Mouse (Mus musculus) heart, embryonic 12.5 days (tissue): ENCODE results near the gene Ccdc146. TPM values are rescaled to one million over a fixed set of nuclear protein-coding genes. Genes with fewer than 3 reads are reported as not detected.

Experiments used
- ATAC-seq: fragments of 200-750 bp; cut with Nextera tagmentation; 2 replicates; pipeline ENCODE4 v1.8.0; 2017; ENCODE audit warnings: moderate TSS enrichment, moderate library complexity; ENCODE audit not compliant: insufficient number of reproducible peaks, low FRiP score
- H3K27ac ChIP-seq: fragments of 300-500 bp; sonication (generic); 2 replicates; pipeline ENCODE4 v1.5.1; 2016; ENCODE audit warnings: mild to moderate bottlenecking, moderate library complexity; ENCODE audit not compliant: poor library complexity, severe bottlenecking
- H3K27me3 ChIP-seq: fragments of 300-500 bp; sonication (generic); replicated peaks from 2 replicates; pipeline ENCODE4 v1.6.1; 2016; ENCODE audit warnings: mild to moderate bottlenecking, moderate library complexity
- H3K36me3 ChIP-seq: fragments of 300-500 bp; sonication (generic); 2 replicates; pipeline ENCODE4 v1.6.1; 2016; ENCODE audit warnings: mild to moderate bottlenecking, moderate library complexity
- H3K4me1 ChIP-seq: fragments of 300-500 bp; sonication (generic); replicated peaks from 2 replicates; pipeline ENCODE4 v1.6.1; 2016; ENCODE audit warnings: mild to moderate bottlenecking
- H3K4me2 ChIP-seq: fragments of 300-500 bp; sonication (generic); 2 replicates; pipeline ENCODE4 v1.6.1; 2016; ENCODE audit warnings: mild to moderate bottlenecking, moderate library complexity
- H3K4me3 ChIP-seq: fragments of 300-500 bp; sonication (generic); 2 replicates; pipeline ENCODE4 v1.5.1; 2016; ENCODE audit warnings: mild to moderate bottlenecking
- H3K9ac ChIP-seq: fragments of 300-500 bp; sonication (generic); 2 replicates; pipeline ENCODE4 v1.6.1; 2016; ENCODE audit warnings: mild to moderate bottlenecking, moderate library complexity
- H3K9me3 ChIP-seq: fragments of 300-500 bp; sonication (generic); replicated peaks from 2 replicates; pipeline ENCODE4 v1.6.1; 2016; ENCODE audit warnings: mild to moderate bottlenecking, moderate library complexity
- WGBS: fragments of 180-500 bp; shearing (Covaris S2); methylation state at CpG from one replicate; pipeline ENCODE4 v1.1.7; 2016; 5-methylcytosine and 5-hydroxymethylcytosine counted together
- polyA plus RNA-seq: library from polyadenylated mRNA; unstranded; fragments of >200 nt; fragmentation: Nextera tagmentation; extraction: Ambion mirVana; gene quantifications from 2 replicates; pipeline ENCODE4 v1.2.1, GENCODE M21; 2016

Ccdc146 gene
- polyA plus RNA-seq, 1 experiment from 2014 or later: 1.3 TPM

GRCm38 (mm10) chr5:21261202-21261844 is 163.2 kb downstream of the Ccdc146 start:
- no peak overlapping the region for H3K4me3 ChIP-seq
- no peak overlapping the region for H3K27ac ChIP-seq
- 55% methylated on average over 6 of the region's 6 CpGs for WGBS
- 0 out of 2 replicates have a peak, but pooled peaks cover 8% of the 10 kb centered on the region for H3K4me1 ChIP-seq
- no peaks in the 10 kb centered on the region for H3K27me3 ChIP-seq
- H3K9me3 ChIP-seq: no peaks in the 10 kb centered on the region
- ATAC-seq: no peak
- no peak overlapping the region for H3K4me2 ChIP-seq
- no peaks in the 10 kb centered on the region for H3K36me3 ChIP-seq
- H3K9ac ChIP-seq: no peak overlapping the region

- H3K27me3 ChIP-seq: no peaks in the 10 kb centered on the region
- no peak overlapping the region for H3K27ac ChIP-seq
- WGBS: 63% methylated on average over 7 of the region's 7 CpGs
- H3K9ac ChIP-seq: no peak overlapping the region
- H3K4me3 ChIP-seq: no peak overlapping the region
- no peaks in the 10 kb centered on the region for H3K36me3 ChIP-seq
- ATAC-seq: no peak
- no peaks in the 10 kb centered on the region for H3K9me3 ChIP-seq
- H3K4me1 ChIP-seq: 0 out of 2 replicates have a peak, but pooled peaks cover 8% of the 10 kb centered on the region
- H3K4me2 ChIP-seq: no peak overlapping the region
These were observed 163.7 kb downstream of the Ccdc146 start for GRCm38 (mm10) chr5:21260746-21261145.

GRCm38 (mm10) chr5:21257806-21258205 is 166.7 kb downstream of the Ccdc146 start:
- WGBS: 65% methylated on average over 6 of the region's 6 CpGs
- Histone ChIP-seq H3K4me3 (no peak overlapping the region), H3K27me3 (no peaks in the 10 kb centered on the region), H3K27ac (no peak overlapping the region), H3K9me3 (no peaks in the 10 kb centered on the region), H3K4me2 (no peak overlapping the region), H3K9ac (no peak overlapping the region), H3K4me1 (0 out of 2 replicates have a peak, but pooled peaks cover 8% of the 10 kb centered on the region), H3K36me3 (no peaks in the 10 kb centered on the region)
- no peak for ATAC-seq

- H3K4me3 ChIP-seq: no peak overlapping the region
- 0 out of 2 replicates have a peak, but pooled peaks cover 8% of the 10 kb centered on the region for H3K4me1 ChIP-seq
- no peak for ATAC-seq
- no peaks in the 10 kb centered on the region for H3K36me3 ChIP-seq
- H3K4me2 ChIP-seq: no peak overlapping the region
- H3K9me3 ChIP-seq: no peaks in the 10 kb centered on the region
- H3K27me3 ChIP-seq: no peaks in the 10 kb centered on the region
- H3K27ac ChIP-seq: no peak overlapping the region
- H3K9ac ChIP-seq: no peak overlapping the region
- 39% methylated on average over 4 of the region's 4 CpGs for WGBS
These were observed 167.4 kb downstream of the Ccdc146 start for GRCm38 (mm10) chr5:21257126-21257525.

GRCm38 (mm10) chr5:21255551-21256132 is 168.8 kb downstream of the Ccdc146 start:
- H3K4me1 ChIP-seq: 0 out of 2 replicates have a peak, but pooled peaks cover 2% of the 10 kb centered on the region
- H3K4me2 ChIP-seq: no peak overlapping the region
- H3K9ac ChIP-seq: no peak overlapping the region
- H3K36me3 ChIP-seq: no peaks in the 10 kb centered on the region
- no peak for ATAC-seq
- H3K27ac ChIP-seq: no peak overlapping the region
- no peaks in the 10 kb centered on the region for H3K9me3 ChIP-seq
- H3K27me3 ChIP-seq: no peaks in the 10 kb centered on the region
- no peak overlapping the region for H3K4me3 ChIP-seq
- WGBS: 79% methylated on average over 5 of the region's 5 CpGs

- no peak overlapping the region for H3K4me3 ChIP-seq
- no peaks in the 10 kb centered on the region for H3K36me3 ChIP-seq
- H3K9ac ChIP-seq: no peak overlapping the region
- no peaks in the 10 kb centered on the region for H3K27me3 ChIP-seq
- H3K27ac ChIP-seq: no peak overlapping the region
- H3K4me1 ChIP-seq: 0 out of 2 replicates have a peak, but pooled peaks cover 2% of the 10 kb centered on the region
- 85% methylated on average over 12 of the region's 12 CpGs for WGBS
- H3K4me2 ChIP-seq: no peak overlapping the region
- H3K9me3 ChIP-seq: no peaks in the 10 kb centered on the region
- no peak for ATAC-seq
These were observed 169.5 kb downstream of the Ccdc146 start for GRCm38 (mm10) chr5:21254731-21255525.

- Histone ChIP-seq H3K4me2 (no peak overlapping the region), H3K27me3 (no peaks in the 10 kb centered on the region), H3K4me1 (no peaks in the 10 kb centered on the region), H3K36me3 (no peaks in the 10 kb centered on the region), H3K9me3 (no peaks in the 10 kb centered on the region), H3K4me3 (no peak overlapping the region), H3K27ac (no peak overlapping the region), H3K9ac (no peak overlapping the region)
- no peak for ATAC-seq
- 55% methylated on average over 5 of the region's 5 CpGs for WGBS
These were observed 175.6 kb downstream of the Ccdc146 start for GRCm38 (mm10) chr5:21248834-21249233.

- no peak overlapping the region for H3K9ac ChIP-seq
- H3K4me3 ChIP-seq: no peak overlapping the region
- H3K9me3 ChIP-seq: no peaks in the 10 kb centered on the region; the same call in 1 of the 2 replicates
- no peak for ATAC-seq
- no peak overlapping the region for H3K4me2 ChIP-seq
- no peak overlapping the region for H3K27ac ChIP-seq
- no peaks in the 10 kb centered on the region for H3K27me3 ChIP-seq
- H3K4me1 ChIP-seq: no peaks in the 10 kb centered on the region
- 59% methylated on average over 2 of the region's 2 CpGs for WGBS
- H3K36me3 ChIP-seq: no peaks in the 10 kb centered on the region
These were observed 176.6 kb downstream of the Ccdc146 start for GRCm38 (mm10) chr5:21247916-21248315.

GRCm38 (mm10) chr5:21246794-21247193 is 177.7 kb downstream of the Ccdc146 start:
- no peaks in the 10 kb centered on the region for H3K4me1 ChIP-seq
- H3K27me3 ChIP-seq: no peaks in the 10 kb centered on the region
- no peak overlapping the region for H3K4me3 ChIP-seq
- H3K4me2 ChIP-seq: no peak overlapping the region
- H3K9ac ChIP-seq: no peak overlapping the region
- 68% methylated on average over 6 of the region's 6 CpGs for WGBS
- no peaks in the 10 kb centered on the region for H3K36me3 ChIP-seq
- no peak overlapping the region for H3K27ac ChIP-seq
- H3K9me3 ChIP-seq: no peaks in the 10 kb centered on the region; the same call in 1 of the 2 replicates
- ATAC-seq: no peak

- Histone ChIP-seq H3K27me3 (no peaks in the 10 kb centered on the region), H3K4me2 (no peak overlapping the region), H3K36me3 (no peaks in the 10 kb centered on the region), H3K9me3 (no peaks in the 10 kb centered on the region; the same call in 1 of the 2 replicates), H3K4me1 (no peaks in the 10 kb centered on the region), H3K27ac (no peak overlapping the region), H3K4me3 (no peak overlapping the region), H3K9ac (no peak overlapping the region)
- ATAC-seq: no peak
- 67% methylated on average over 1 of the region's 1 CpGs for WGBS
These were observed 179.2 kb downstream of the Ccdc146 start for GRCm38 (mm10) chr5:21245241-21245640.

- no peak for ATAC-seq
- no peaks in the 10 kb centered on the region for H3K36me3 ChIP-seq
- H3K9me3 ChIP-seq: no peaks in the 10 kb centered on the region; the same call in 1 of the 2 replicates
- no peaks in the 10 kb centered on the region for H3K4me1 ChIP-seq
- no peak overlapping the region for H3K9ac ChIP-seq
- no peak overlapping the region for H3K4me3 ChIP-seq
- no peaks in the 10 kb centered on the region for H3K27me3 ChIP-seq
- H3K4me2 ChIP-seq: no peak overlapping the region
- WGBS: 82% methylated on average over 1 of the region's 1 CpGs
- H3K27ac ChIP-seq: no peak overlapping the region
These were observed 179.9 kb downstream of the Ccdc146 start for GRCm38 (mm10) chr5:21244575-21244974.
